Mouse (Mus musculus) common myeloid progenitor, adult 5-6 weeks (primary cell): ENCODE results near the gene Dyrk3. TPM values are rescaled to one million over a fixed set of nuclear protein-coding genes. Genes with fewer than 3 reads are reported as not detected.
"Not testable (repeated sequence)": the region's sequence is repeated elsewhere in the genome, so short reads cannot be mapped to it uniquely, and the experiment has no call there.

Experiments used
- ATAC-seq: replicated peaks from 2 replicates; pipeline ENCODE4 v1.8.0; 2016; ENCODE audit warnings: low read depth, mild to moderate bottlenecking, moderate TSS enrichment, inconsistent platforms; ENCODE audit not compliant: poor library complexity, severe bottlenecking
- total RNA-seq: library from RNA; stranded (forward); fragments of 200-1000, 187-1606 nt; gene quantifications from 2 replicates; pipeline ENCODE4 v1.2.3, GENCODE M21; 2017

Dyrk3 gene
- total RNA-seq, 1 experiment from 2014 or later, result 10.3 TPM

DNA sequence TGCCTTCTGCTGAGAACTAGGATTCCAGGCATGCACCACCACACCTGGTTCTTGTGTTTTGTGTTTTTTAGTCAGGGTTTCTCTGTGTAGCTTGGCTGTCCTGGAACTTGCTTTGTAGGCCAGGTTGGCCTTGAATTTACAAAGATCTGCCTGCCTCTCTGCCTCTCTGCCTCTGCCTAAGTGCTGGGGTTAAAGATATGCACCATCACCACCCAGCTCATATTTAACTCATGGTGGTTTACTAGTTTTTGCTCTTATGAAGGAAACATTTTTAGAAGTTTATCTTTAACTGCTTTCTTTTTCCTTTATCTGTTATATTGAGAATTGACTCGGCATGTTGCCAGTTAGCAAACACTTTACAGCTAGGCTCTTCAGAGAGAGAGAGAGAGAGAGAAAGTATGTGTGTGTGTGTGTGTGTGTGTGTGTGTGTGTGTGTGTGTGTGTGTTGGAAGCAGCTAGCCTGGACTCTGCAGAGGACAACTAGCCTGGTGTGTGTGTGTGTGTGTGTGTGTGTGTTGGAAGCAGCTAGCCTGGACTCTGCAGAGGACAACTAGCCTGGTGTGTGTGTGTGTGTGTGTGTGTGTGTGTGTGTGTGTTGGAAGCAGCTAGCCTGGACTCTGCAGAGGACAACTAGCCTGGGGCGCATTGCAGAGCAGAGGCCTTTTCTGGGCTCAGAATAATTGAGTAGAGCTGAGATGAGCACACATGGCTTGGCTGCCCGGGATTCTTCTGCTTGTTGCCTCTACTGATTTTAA is 21.6 kb upstream of the Dyrk3 start:
- peak; percentile 43; the same call in 1 of the 2 replicates for ATAC-seq

DNA sequence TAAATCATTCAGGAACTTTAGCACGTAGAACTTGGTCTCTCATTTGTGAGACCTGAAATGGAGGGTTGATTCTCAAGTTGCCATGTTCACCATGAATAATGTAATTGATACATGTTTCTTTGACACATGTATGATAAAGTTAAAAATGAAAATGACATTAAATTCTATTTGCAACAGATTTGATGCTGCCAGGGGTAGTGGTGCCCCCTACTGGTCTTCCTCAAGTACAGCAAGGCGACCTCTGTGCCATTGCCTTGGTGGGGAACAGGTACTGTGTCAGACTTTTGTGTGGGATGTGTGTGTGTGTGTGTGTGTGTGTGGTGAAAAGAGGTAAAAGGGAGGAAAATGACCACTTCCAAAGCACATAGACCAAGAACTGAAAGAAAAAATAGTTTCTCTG is 17.3 kb upstream of the Dyrk3 start:
- ATAC-seq, result peak; percentile 48; the same call in 1 of the 2 replicates

DNA sequence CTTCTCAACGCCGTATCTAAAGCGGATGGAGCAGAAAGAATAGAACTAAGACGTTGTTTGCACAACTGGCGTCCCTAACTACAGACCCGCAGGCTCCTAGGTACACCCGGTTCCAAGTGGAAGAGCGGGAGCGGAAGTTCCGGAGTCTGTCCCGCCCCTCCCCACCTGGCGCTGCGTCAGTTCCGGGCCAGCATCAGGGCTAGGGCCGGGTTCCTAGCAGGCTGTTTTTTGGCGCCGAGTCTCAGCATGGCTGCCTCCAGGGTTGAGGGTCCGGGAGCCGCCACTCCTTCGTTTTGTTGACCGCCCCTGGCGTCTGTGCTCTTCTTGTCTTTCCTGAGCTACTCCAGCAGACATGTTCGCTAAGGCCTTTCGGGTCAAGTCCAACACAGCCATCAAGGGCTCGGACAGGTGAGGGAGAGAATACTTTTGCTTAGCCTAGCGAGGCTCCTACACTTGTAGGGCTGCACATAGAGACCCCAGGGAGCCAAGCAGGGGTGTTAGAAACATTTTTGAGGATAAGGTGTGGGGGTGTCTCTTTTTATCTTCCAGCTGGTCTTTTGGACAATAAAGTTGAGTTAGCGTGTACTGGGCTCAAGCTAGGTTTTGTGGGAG is 15.0 kb upstream of the Dyrk3 start, which contains the start of gene Eif2d:
Gene Eif2d (plus strand): TSS at position 164 of the 612 bp plus-strand sequence.
- peak; percentile 99 for ATAC-seq

GRCm38 (mm10) chr1:131149496-131149895 is 11.4 kb upstream of the Dyrk3 start:
- ATAC-seq, result no peak

DNA sequence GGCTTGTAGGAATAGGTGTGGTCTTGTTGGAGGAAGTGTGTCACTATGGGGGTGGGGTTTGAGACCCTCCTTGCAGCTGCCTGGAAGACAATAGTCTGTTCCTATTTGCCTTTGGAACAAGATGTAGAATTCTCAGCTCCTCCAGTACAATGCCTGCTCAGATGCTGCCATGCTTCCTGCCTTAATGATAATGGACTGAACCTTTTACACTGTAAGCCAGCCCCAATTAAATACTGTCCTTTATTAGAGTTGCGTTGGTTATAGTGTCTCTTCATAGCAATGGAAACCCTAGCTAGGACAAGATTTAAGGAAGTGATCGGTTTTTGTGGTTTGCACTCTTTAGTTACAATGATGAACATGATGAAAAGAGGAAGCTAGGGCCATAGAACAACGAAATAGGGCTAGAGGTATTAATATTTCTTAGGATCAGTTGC is 8.1 kb upstream of the Dyrk3 start:
- ATAC-seq, result peak; percentile 94

- not testable (repeated sequence) for ATAC-seq
These were observed 7.1 kb upstream of the Dyrk3 start for GRCm38 (mm10) chr1:131145222-131145621.

DNA sequence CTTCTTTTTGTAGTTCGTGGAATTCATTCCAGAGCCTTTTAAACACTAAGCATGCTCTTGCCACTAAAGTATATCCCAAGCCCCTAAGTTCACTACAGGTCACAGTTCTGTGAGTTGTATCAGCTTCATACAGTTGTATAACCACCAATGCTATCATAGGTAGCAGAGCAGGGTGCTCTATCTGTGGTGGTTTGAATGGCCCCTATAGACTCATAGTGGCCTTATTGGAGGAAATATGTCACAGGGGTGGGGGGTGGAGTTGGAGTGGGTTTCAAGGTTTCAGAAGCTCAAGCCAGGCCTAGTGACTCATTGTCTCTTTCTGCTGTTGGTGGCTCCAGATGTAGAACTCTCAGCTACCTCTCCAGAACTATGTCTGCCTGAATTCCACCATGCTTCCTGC is 4.3 kb upstream of the Dyrk3 start:
- no peak for ATAC-seq

DNA sequence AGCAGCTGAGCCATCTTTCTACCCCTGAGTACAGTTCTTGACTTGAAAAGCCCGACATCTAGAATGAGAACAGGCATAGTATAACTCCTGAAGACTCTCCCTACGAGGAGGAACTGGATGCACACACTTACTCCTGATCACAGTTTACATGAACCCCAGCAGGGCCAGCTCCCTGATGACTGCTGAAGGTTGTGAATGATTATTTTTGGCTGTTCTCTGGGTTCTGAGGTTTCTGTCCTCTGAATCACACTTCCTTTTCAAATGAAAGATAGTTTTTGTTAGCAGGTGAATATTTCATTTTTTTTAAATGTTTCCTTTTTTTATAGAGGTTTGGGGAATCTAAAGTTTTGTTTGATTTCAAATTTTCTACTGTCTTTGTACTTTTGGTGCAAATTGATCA is 3.3 kb upstream of the Dyrk3 start:
- no peak for ATAC-seq

DNA sequence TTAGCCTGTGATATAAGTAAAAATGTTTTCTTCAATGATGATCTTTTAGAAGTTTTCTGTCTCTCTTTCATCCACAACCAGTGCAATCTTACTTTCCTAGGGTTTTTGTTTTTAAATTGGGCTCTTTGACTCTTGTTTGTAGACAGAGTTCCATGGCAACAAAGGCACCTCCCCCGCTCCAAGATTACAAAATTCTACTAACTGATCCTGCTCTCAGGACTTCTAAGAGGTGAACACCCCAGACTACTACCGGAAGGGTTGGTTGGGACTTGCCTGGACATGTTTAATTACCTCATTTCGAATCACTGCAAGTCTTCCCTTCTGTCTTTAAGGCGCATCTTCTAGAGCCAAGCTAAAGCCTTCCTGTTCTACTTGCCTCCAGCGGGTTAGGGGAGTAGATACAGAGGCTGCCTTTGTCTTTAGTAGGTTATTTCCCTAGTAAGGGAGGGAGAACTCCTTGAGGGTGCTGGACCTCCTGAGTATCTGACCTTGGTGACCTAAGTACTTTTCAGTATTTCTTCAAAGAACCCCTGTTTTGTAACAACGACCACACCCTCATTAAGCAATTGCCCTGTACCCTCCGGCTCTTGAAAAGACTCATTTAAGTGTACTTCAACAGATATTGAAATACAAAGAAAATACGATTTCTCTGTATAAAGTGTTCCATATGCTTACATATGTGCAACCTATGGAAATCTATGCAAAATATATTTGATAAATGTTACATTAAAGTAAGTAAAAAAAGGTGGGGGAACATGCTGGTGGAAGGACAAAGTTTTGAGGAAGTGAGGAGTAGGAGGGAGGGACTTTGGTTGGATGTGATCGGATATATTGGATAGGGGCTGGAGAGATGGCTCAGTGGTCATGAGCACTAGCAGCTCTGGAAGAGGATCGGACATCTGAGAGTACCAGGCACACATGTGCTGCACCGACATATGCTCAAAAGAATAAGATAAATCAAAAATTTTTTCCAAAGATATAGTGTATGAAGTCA is 1.3 kb upstream of the Dyrk3 start:
- ATAC-seq, result peak; percentile 10; the same call in 1 of the 2 replicates

GRCm38 (mm10) chr1:131137717-131138118 is 422 bp downstream of the Dyrk3 start:
- no peak for ATAC-seq

DNA sequence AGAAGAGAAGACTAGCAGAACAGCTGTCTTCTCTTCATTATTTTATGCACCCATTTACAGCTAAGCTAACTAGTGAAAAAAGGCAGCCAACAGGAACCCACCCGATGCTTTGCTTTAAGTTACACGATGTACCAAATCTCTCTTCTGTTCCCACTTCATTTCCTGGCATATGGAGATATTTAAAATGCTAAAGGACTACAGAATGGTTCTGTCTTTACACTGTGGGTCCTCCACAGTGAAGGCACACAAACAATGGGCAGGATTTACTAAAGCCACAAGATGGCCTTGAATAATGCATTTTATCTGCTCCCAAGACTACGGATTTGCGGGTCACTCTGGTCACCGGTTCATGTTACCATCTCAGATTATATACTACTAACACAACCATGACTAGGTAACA is 1.0 kb downstream of the Dyrk3 start:
- ATAC-seq, result no peak

DNA sequence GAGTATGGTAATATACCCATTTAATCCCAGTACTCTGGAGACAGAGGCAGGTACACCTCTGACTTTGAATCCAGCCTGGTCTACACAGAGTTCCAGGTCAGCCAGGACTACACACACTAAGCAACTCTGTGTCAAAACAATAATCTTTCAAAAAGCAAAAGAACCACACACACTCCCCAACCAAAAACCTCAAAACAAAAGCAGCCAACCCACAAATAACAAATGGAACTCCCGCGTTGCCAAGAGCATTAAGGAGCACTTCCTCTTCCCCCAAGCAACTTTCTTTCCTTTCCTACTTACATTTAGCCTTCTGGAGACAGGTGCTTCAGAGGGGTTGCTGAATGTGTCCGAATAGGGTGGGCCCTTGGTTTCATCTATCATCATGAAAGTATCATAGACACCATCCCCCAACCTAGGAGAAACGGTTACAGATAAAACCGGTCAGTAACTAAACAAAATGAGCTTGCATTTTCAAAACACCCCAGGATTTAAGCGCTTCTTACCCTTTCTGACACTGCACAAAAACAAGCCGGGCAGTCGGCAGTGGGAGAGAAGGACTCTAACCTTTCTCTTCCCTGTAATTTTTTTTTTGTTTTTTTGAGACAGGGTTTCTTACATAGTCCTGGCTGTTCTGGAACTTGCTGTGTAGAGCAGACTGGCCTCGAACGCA is 2.0 kb downstream of the Dyrk3 start:
- ATAC-seq, result peak; percentile 30

- peak; percentile 19; the same call in 1 of the 2 replicates for ATAC-seq
These were observed 3.1 kb downstream of the Dyrk3 start for GRCm38 (mm10) chr1:131134942-131135522.

GRCm38 (mm10) chr1:131134231-131134630 is 3.9 kb downstream of the Dyrk3 start:
- ATAC-seq, result no peak

- ATAC-seq, result peak; percentile 86
These were observed 12.0 kb downstream of the Dyrk3 start for GRCm38 (mm10) chr1:131125987-131126744.

- no peak for ATAC-seq
These were observed 14.4 kb downstream of the Dyrk3 start for GRCm38 (mm10) chr1:131123522-131124265.

- ATAC-seq, result no peak
These were observed 16.2 kb downstream of the Dyrk3 start for GRCm38 (mm10) chr1:131121987-131122386.

DNA sequence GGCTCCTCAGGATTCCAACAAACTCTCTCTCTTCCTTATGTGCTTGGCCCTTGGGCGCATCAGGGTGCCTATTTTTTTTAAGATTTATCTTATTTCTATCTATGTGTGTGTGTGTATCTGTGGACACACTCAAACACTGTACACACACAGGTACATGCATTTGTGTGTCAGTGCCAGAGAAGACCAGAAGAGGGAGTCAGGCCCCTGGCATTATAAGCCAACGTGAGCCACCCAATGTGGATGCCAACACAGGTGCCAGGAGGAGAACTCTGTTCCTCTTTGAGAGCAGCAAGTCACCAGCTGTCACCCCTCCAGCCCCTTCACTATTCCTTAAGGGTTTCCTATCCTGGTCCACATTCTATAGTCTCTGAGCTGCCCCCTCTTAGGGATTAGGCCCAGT is 19.1 kb downstream of the Dyrk3 start:
- ATAC-seq, result peak; percentile 68
